Mouse (Mus musculus) inflammation-experienced regulatory T-cells, adult 6 months (primary cell): Measurements from ENCODE around the gene Grin2b. TPM values are rescaled to one million over a fixed set of nuclear protein-coding genes. Genes with fewer than 3 reads are reported as not detected.

ENCODE experiments used
- ATAC-seq: one replicate; pipeline ENCODE4 v1.8.0; 2017
- polyA plus RNA-seq, 3 experiments: library from polyadenylated mRNA; unstranded; fragments of 100-300 nt; shearing (Covaris generic); gene quantifications; one replicate each; pipeline ENCODE4 v1.2.1; 2017

The Grin2b gene
- polyA plus RNA-seq, 3 experiments from 2014 or later, result 0.23 TPM; not detected in 2

- no peak for ATAC-seq
Measured at GRCm38 (mm10) chr6:135994691-135995090, 178.6 kb downstream of the Grin2b start.

GRCm38 (mm10) chr6:135993897-135994296, 179.4 kb downstream of the Grin2b start:
- ATAC-seq, result no peak

- no peak for ATAC-seq
Measured at GRCm38 (mm10) chr6:135993378-135993777, 179.9 kb downstream of the Grin2b start.

- no peak for ATAC-seq
Measured at GRCm38 (mm10) chr6:135976106-135976505, 197.2 kb downstream of the Grin2b start.

- ATAC-seq, result no peak
Measured at GRCm38 (mm10) chr6:135972481-135972880, 200.8 kb downstream of the Grin2b start.

GRCm38 (mm10) chr6:135971481-135971880, 201.8 kb downstream of the Grin2b start:
- ATAC-seq, result no peak

GRCm38 (mm10) chr6:135970716-135971318, 202.5 kb downstream of the Grin2b start:
- ATAC-seq, result no peak

- ATAC-seq, result no peak
Measured at GRCm38 (mm10) chr6:135961766-135962165, 211.5 kb downstream of the Grin2b start.

GRCm38 (mm10) chr6:135959629-135960028, 213.7 kb downstream of the Grin2b start:
- ATAC-seq, result no peak

- ATAC-seq, result no peak
Measured at GRCm38 (mm10) chr6:135951666-135952065, 221.6 kb downstream of the Grin2b start.

GRCm38 (mm10) chr6:135945511-135945910, 227.8 kb downstream of the Grin2b start:
- no peak for ATAC-seq

- ATAC-seq, result no peak
Measured at GRCm38 (mm10) chr6:135944358-135944757, 229.0 kb downstream of the Grin2b start.

- no peak for ATAC-seq
Measured at GRCm38 (mm10) chr6:135943121-135943617, 230.1 kb downstream of the Grin2b start.

- no peak for ATAC-seq
Measured at GRCm38 (mm10) chr6:135932924-135933323, 240.4 kb downstream of the Grin2b start.

GRCm38 (mm10) chr6:135932400-135932920, 240.9 kb downstream of the Grin2b start:
- ATAC-seq, result no peak

GRCm38 (mm10) chr6:135917676-135918075, 255.6 kb downstream of the Grin2b start:
- ATAC-seq, result no peak

- ATAC-seq, result no peak
Measured at GRCm38 (mm10) chr6:135914608-135915007, 258.7 kb downstream of the Grin2b start.

GRCm38 (mm10) chr6:135912114-135912513, 261.2 kb downstream of the Grin2b start:
- ATAC-seq, result no peak

- ATAC-seq, result no peak
Measured at GRCm38 (mm10) chr6:135911131-135911530, 262.2 kb downstream of the Grin2b start.

GRCm38 (mm10) chr6:135907540-135908320, 265.6 kb downstream of the Grin2b start:
- no peak for ATAC-seq

GRCm38 (mm10) chr6:135907137-135907536, 266.2 kb downstream of the Grin2b start:
- no peak for ATAC-seq

GRCm38 (mm10) chr6:135904391-135904790, 268.9 kb downstream of the Grin2b start:
- ATAC-seq, result no peak

GRCm38 (mm10) chr6:135900410-135900809, 272.9 kb downstream of the Grin2b start:
- no peak for ATAC-seq

GRCm38 (mm10) chr6:135899225-135899624, 274.1 kb downstream of the Grin2b start:
- no peak for ATAC-seq
